ENCODE assay signal across 34 mouse cellular contexts in the genomic region with DNA sequence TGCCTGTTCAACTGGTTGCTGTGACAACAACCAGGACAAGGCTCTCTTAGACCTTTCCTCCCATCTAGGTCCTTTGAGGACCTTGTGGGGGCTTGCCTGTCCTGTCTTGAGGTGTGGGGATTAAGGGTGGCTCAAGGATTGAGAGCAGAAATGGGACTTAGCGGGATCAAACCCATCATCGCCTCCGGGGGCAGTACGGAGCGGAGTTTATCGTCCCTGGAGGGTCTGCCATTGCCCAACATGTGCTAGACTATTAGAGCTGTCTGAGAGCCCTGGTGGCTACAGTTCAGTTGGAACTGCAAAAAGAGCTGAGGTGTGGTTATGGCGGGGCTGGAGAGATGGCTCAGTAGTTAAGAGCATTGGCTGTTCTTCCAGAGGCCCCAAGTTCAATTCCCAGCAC. TPM values are rescaled to one million over a fixed set of nuclear protein-coding genes. Genes with fewer than 3 reads are reported as not detected.
DNase-seq lines count a peak whose midpoint lies in the region; ATAC-seq lines count a peak whose summit lies in the region.
"Had no signal": no experiment of that assay in that cellular context is flagged by ENCODE, and none has a peak within 500 bp of the region (broad histone marks: within the 10 kb centered on the region; RNA-seq: fewer than 3 reads in every experiment).

No protein-coding gene starts in this region.

- no peaks in the 10 kb centered on the region for H3K27me3 ChIP-seq in hindbrain, embryonic 11.5 days (ENCODE audit: control insufficient read depth, insufficient read depth, low read length)
- H3K27me3 ChIP-seq: hindbrain, embryonic 12.5 days; limb, embryonic 15.5 days; liver, embryonic 15.5 days; midbrain, embryonic 13.5 days had no signal

- H3K27ac ChIP-seq in hindbrain, embryonic 11.5 days (ENCODE audit: low read depth, low read length): no peak overlapping the region
- H3K27ac ChIP-seq: hindbrain, embryonic 12.5 days; kidney, postnatal 0 days; limb, embryonic 15.5 days; liver, embryonic 15.5 days; midbrain, embryonic 13.5 days had no signal

- H3K4me2 ChIP-seq in hindbrain, embryonic 11.5 days (replicated peaks; ENCODE audit: low read depth, low read length): no peak overlapping the region
- H3K4me2 ChIP-seq: heart, embryonic 11.5 days; hindbrain, embryonic 12.5 days; limb, embryonic 15.5 days; liver, embryonic 15.5 days; midbrain, embryonic 13.5 days had no signal

- H3K4me1 ChIP-seq in hindbrain, embryonic 11.5 days (replicated peaks; ENCODE audit: control insufficient read depth, insufficient read depth, low read length): no peaks in the 10 kb centered on the region
- H3K4me1 ChIP-seq: hindbrain, embryonic 12.5 days; limb, embryonic 15.5 days; midbrain, embryonic 13.5 days had no signal

- no peak for ATAC-seq in hindbrain, embryonic 11.5 days (ENCODE audit: low FRiP score)
- ATAC-seq: activated CD4-positive, CD25-positive, alpha-beta regulatory T cell, adult 4 months; forebrain, embryonic 14.5 days; midbrain, embryonic 13.5 days had no signal

- DNase-seq in embryo, embryonic 10.5 days (ENCODE audit: low spot score): peak; percentile 17
- DNase-seq in embryo, embryonic 11 days: no peak
- DNase-seq in ES-CJ7 (ENCODE audit: low read depth, low spot score) (peak; percentile 87), ZHBTc4 (ENCODE audit: low read depth, low spot score) (peak; percentile 78)
- DNase-seq in retina, embryonic 14.5 days (ENCODE audit: low spot score): peak; percentile 43
- DNase-seq in heart, postnatal 25 days (ENCODE audit: low spot score): no peak
- no peak for DNase-seq in hindbrain, embryonic 11.5 days (ENCODE audit: low spot score)
- DNase-seq in urinary bladder, postnatal 36 days (ENCODE audit: low spot score in 2 of 2): no peak
- DNase-seq: adrenal gland, postnatal 14 days; cerebellum, adult 9-10 months; kidney, adult 2 months; layer of hippocampus, adult 9-11 months; right cerebral cortex, postnatal 14 days had no signal

- H3K9ac ChIP-seq in hindbrain, embryonic 11.5 days (ENCODE audit: low read depth, low read length): no peak overlapping the region
- H3K9ac ChIP-seq: hindbrain, embryonic 12.5 days; limb, embryonic 15.5 days; liver, embryonic 15.5 days; midbrain, embryonic 13.5 days had no signal

- H3K4me3 ChIP-seq in hindbrain, embryonic 11.5 days (ENCODE audit: low read depth, low read length): no peak overlapping the region
- H3K4me3 ChIP-seq: hindbrain, embryonic 12.5 days; limb, embryonic 15.5 days; liver, embryonic 15.5 days; midbrain, embryonic 13.5 days had no signal

- H3K36me3 ChIP-seq in hindbrain, embryonic 11.5 days (ENCODE audit: control insufficient read depth, insufficient read depth, low read length): no peaks in the 10 kb centered on the region
- H3K36me3 ChIP-seq: hindbrain, embryonic 12.5 days; limb, embryonic 15.5 days; liver, embryonic 15.5 days; midbrain, embryonic 13.5 days had no signal

- 63% methylated on average over 7 of the region's 7 CpGs for WGBS in hindbrain, embryonic 11.5 days

- intact Hi-C loops in heart, postnatal 25 days (cut with DNase I): no loop called here

- no peaks in the 10 kb centered on the region for H3K9me3 ChIP-seq in hindbrain, embryonic 11.5 days (ENCODE audit: control insufficient read depth, low read length)
- H3K9me3 ChIP-seq: hindbrain, embryonic 12.5 days; limb, embryonic 15.5 days; liver, embryonic 15.5 days; midbrain, embryonic 13.5 days had no signal

RNA-seq across cellular contexts. Expression of gene Dpep3, which starts 3.9 kb away (rescaled TPM):
- total RNA-seq in heart, postnatal 25 days (2021): not detected
- polyA plus RNA-seq in hindbrain, embryonic 11.5 days (2014; fragmentation: Nextera tagmentation; extraction: Ambion mirVana): not detected in 2 replicates
- total RNA-seq: adrenal gland, postnatal 14 days; gastrocnemius, adult 8-10 months; left cerebral cortex, adult 18-20 months; left cerebral cortex, postnatal 36 days; neutrophil, adult 5-6 weeks had no signal
- polyA plus RNA-seq: activated CD4-positive, CD25-positive, alpha-beta regulatory T cell, adult 4 months; cortical plate, adult 2 months; embryonic facial prominence, embryonic 14.5 days; forebrain, embryonic 14.5 days; frontal cortex, adult 2 months; heart, embryonic 11.5 days; heart, postnatal 0 days; hindbrain, embryonic 12.5 days; kidney, postnatal 0 days; limb, embryonic 15.5 days; liver, embryonic 15.5 days; lung, embryonic 16.5 days; midbrain, embryonic 13.5 days; thymus, postnatal 0 days had no signal

RNA-seq across cellular contexts. Expression of gene Slc12a4, which starts 9.5 kb away (rescaled TPM):
- total RNA-seq in heart, postnatal 25 days (2021): 10 to 100 TPM; 39.4 to 48.7 TPM
- polyA plus RNA-seq in hindbrain, embryonic 11.5 days (2014; fragmentation: Nextera tagmentation; extraction: Ambion mirVana): 7.8 and 8.4 TPM in 2 replicates

RNA-seq across cellular contexts. Expression of gene Dus2, which starts 15.8 kb away (rescaled TPM):
- total RNA-seq in heart, postnatal 25 days (2021): 1 to 10 TPM; 8.8 to 8.9 TPM
- polyA plus RNA-seq in hindbrain, embryonic 11.5 days (2014; fragmentation: Nextera tagmentation; extraction: Ambion mirVana): 16.4 and 22.0 TPM in 2 replicates

RNA-seq across cellular contexts. Expression of gene Dpep2nb, which starts 30.4 kb away (rescaled TPM):
- not detected for total RNA-seq in heart, postnatal 25 days (2021)
- polyA plus RNA-seq in hindbrain, embryonic 11.5 days (2014; fragmentation: Nextera tagmentation; extraction: Ambion mirVana): 0.15 TPM in 1 of 2 replicates, not detected in the other
- total RNA-seq: adrenal gland, postnatal 14 days; gastrocnemius, adult 8-10 months; left cerebral cortex, adult 18-20 months; neutrophil, adult 5-6 weeks had no signal
- polyA plus RNA-seq: activated CD4-positive, CD25-positive, alpha-beta regulatory T cell, adult 4 months; embryonic facial prominence, embryonic 14.5 days; forebrain, embryonic 14.5 days; frontal cortex, adult 2 months; gonadal fat pad, adult 2 months; hindbrain, embryonic 12.5 days; kidney, postnatal 0 days; large intestine, adult 2 months; limb, embryonic 15.5 days; liver, embryonic 15.5 days; lung, embryonic 16.5 days; midbrain, embryonic 13.5 days had no signal

RNA-seq across cellular contexts. Expression of gene Lcat, which starts 32.2 kb away (rescaled TPM):
- total RNA-seq in heart, postnatal 25 days (2021): 1 to 10 TPM in 1 of 2 experiments, under 1 TPM in 1; 0.75 to 1.3 TPM
- 0.54 and 0.73 TPM in 2 replicates for polyA plus RNA-seq in hindbrain, embryonic 11.5 days (2014; fragmentation: Nextera tagmentation; extraction: Ambion mirVana)
- total RNA-seq: monocyte, adult 5-6 weeks; neutrophil, adult 5-6 weeks had no signal

Comparison
In these comparisons a context has a peak if more than half of its experiments do, and no peak if none do; other contexts are left out.
1. DNase-seq: peak in embryo, embryonic 10.5 days (single experiment), ES-CJ7 (single experiment), ZHBTc4 (single experiment) and retina, embryonic 14.5 days (single experiment); none in embryo, embryonic 11 days (single experiment), heart, postnatal 25 days (single experiment), hindbrain, embryonic 11.5 days (single experiment) and urinary bladder, postnatal 36 days (0 of 2).